In genomic region chr5:146231655-146231996, GRCm38 (mm10) we compare ENCODE assay signal across 8 mouse cellular contexts. TPM values are rescaled to one million over a fixed set of nuclear protein-coding genes. Genes with fewer than 3 reads are reported as not detected.
DNase-seq lines count a peak whose midpoint lies in the region; ATAC-seq and TF ChIP-seq lines count a peak whose summit lies in the region.

No protein-coding gene starts in this region.

- H3K4me2 ChIP-seq in heart, embryonic 14.5 days (ENCODE audit: low read length) = peak overlapping the region; percentile 93
- H3K4me2 ChIP-seq in midbrain, embryonic 12.5 days (replicated peaks) = peak overlapping the region; percentile 82
- H3K4me2 ChIP-seq in stomach, postnatal 0 days (replicated peaks; ENCODE audit: low read depth) = peak overlapping the region; percentile 88

- peak overlapping the region; percentile 89 for H3K4me3 ChIP-seq in gastrocnemius, adult 2 months
- peak overlapping the region; percentile 60 for H3K4me3 ChIP-seq in C2C12 (ENCODE audit: insufficient read depth, poor library complexity, severe bottlenecking)
- H3K4me3 ChIP-seq in heart, embryonic 14.5 days (ENCODE audit: control insufficient read depth in 1 of 2, insufficient read depth in 1 of 2, low read depth in 1 of 2, low read length in 2 of 2) = peak overlapping the region; percentile 77 to 79
- H3K4me3 ChIP-seq in limb, embryonic 10.5 days = peak overlapping the region; percentile 88
- H3K4me3 ChIP-seq in midbrain, embryonic 12.5 days = peak overlapping the region; percentile 95
- H3K4me3 ChIP-seq in stomach, postnatal 0 days (ENCODE audit: low read depth, low read length) = peak overlapping the region; percentile 79

- H3K27ac ChIP-seq in gastrocnemius, adult 2 months = peak overlapping the region; percentile 98
- peak overlapping the region; percentile 94 to 98 for H3K27ac ChIP-seq in heart, embryonic 14.5 days (replicated peaks in 1 of 2; ENCODE audit: control insufficient read depth in 1 of 2, insufficient read depth in 1 of 2, low read depth in 2 of 2, low read length in 2 of 2)
- H3K27ac ChIP-seq in limb, embryonic 10.5 days = peak overlapping the region; percentile 95
- peak overlapping the region; percentile 97 for H3K27ac ChIP-seq in midbrain, embryonic 12.5 days (replicated peaks)
- H3K27ac ChIP-seq in stomach, postnatal 0 days (replicated peaks) = peak overlapping the region; percentile 95

- 0% methylated on average over 19 of the region's 19 CpGs for WGBS in heart, embryonic 14.5 days
- WGBS in limb, embryonic 10.5 days = under 1% methylated on average over 19 of the region's 19 CpGs
- WGBS in midbrain, embryonic 12.5 days = under 1% methylated on average over 19 of the region's 19 CpGs
- WGBS in stomach, postnatal 0 days = under 1% methylated on average over 19 of the region's 19 CpGs

- no peak for TF ChIP-seq EP300 in stomach, postnatal 0 days (optimal IDR thresholded peaks at IDR 0.05)

- no peak for TF ChIP-seq CTCF in gastrocnemius, adult 2 months (IDR thresholded peaks at IDR 0.05)
- TF ChIP-seq CTCF in C2C12 (IDR thresholded peaks at IDR 0.05; ENCODE audit: control insufficient read depth, insufficient read depth, insufficient read length) = no peak
- no peak for TF ChIP-seq CTCF in stomach, postnatal 0 days (IDR thresholded peaks at IDR 0.05; ENCODE audit: low read depth)

- H3K79me2 ChIP-seq in C2C12 (ENCODE audit: control insufficient read depth, insufficient read depth) = peaks cover 56% of the 10 kb centered on the region

- peak; percentile 56 for DNase-seq in gastrocnemius, adult 2 months
- DNase-seq in gastrocnemius, adult 8-10 months (ENCODE audit: low spot score in 2 of 2) = no peak
- peak; percentile 43 to 44 for DNase-seq in cerebellum, postnatal 36 days
- peak; percentile 57 for DNase-seq in limb, embryonic 10.5 days (ENCODE audit: low spot score)
- no peak for DNase-seq in stomach, postnatal 0 days (ENCODE audit: low spot score)

- H3ac ChIP-seq in C2C12 (ENCODE audit: control insufficient read depth, insufficient read length, low read depth) = peak overlapping the region; percentile 68

- H3K36me3 ChIP-seq in C2C12 (ENCODE audit: control insufficient read depth, insufficient read depth) = peaks cover 5% of the 10 kb centered on the region
- no peaks in the 10 kb centered on the region for H3K36me3 ChIP-seq in heart, embryonic 14.5 days (ENCODE audit: control insufficient read depth, insufficient read depth, low read length)
- H3K36me3 ChIP-seq in limb, embryonic 10.5 days = 0 out of 2 replicates have a peak, but pooled peaks cover 4% of the 10 kb centered on the region
- no peaks in the 10 kb centered on the region for H3K36me3 ChIP-seq in midbrain, embryonic 12.5 days
- no peaks in the 10 kb centered on the region for H3K36me3 ChIP-seq in stomach, postnatal 0 days (ENCODE audit: control insufficient read depth, insufficient read depth, low read length)

- no peaks in the 10 kb centered on the region for H3K27me3 ChIP-seq in C2C12 (ENCODE audit: control insufficient read depth, insufficient read depth, insufficient read length)
- no peaks in the 10 kb centered on the region for H3K27me3 ChIP-seq in heart, embryonic 14.5 days (ENCODE audit: control insufficient read depth, insufficient read depth, low read length)
- H3K27me3 ChIP-seq in limb, embryonic 10.5 days (ENCODE audit: low read depth, poor library complexity, severe bottlenecking) = no peaks in the 10 kb centered on the region
- H3K27me3 ChIP-seq in midbrain, embryonic 12.5 days = no peaks in the 10 kb centered on the region
- H3K27me3 ChIP-seq in stomach, postnatal 0 days (ENCODE audit: control insufficient read depth, insufficient read depth, low read length) = no peaks in the 10 kb centered on the region

- H3K79me3 ChIP-seq in C2C12 (ENCODE audit: low read depth) = peaks cover 52% of the 10 kb centered on the region

- intact Hi-C loops in gastrocnemius, adult 2 months (cut with DNase I) = no loop called here

- peaks cover 0 to 14% of the 10 kb centered on the region in 2 experiments; a peak in 3 of 4 replicates for H3K4me1 ChIP-seq in heart, embryonic 14.5 days (ENCODE audit: control insufficient read depth in 2 of 2, insufficient read depth in 2 of 2, low read length in 2 of 2)
- peaks cover 10% of the 10 kb centered on the region for H3K4me1 ChIP-seq in limb, embryonic 10.5 days
- peaks cover 19% of the 10 kb centered on the region for H3K4me1 ChIP-seq in midbrain, embryonic 12.5 days
- H3K4me1 ChIP-seq in stomach, postnatal 0 days (replicated peaks; ENCODE audit: control insufficient read depth, insufficient read depth) = no peaks in the 10 kb centered on the region; the same call in 1 of the 2 replicates

- peak overlapping the region; percentile 89 for H3K9ac ChIP-seq in heart, embryonic 14.5 days (ENCODE audit: low read length)
- H3K9ac ChIP-seq in midbrain, embryonic 12.5 days (replicated peaks) = peak overlapping the region; percentile 97
- peak overlapping the region; percentile 88 for H3K9ac ChIP-seq in stomach, postnatal 0 days (ENCODE audit: low read length)

- H3K9me3 ChIP-seq in heart, embryonic 14.5 days (ENCODE audit: control insufficient read depth, low read length) = no peaks in the 10 kb centered on the region
- no peaks in the 10 kb centered on the region for H3K9me3 ChIP-seq in limb, embryonic 10.5 days (replicated peaks)
- no peaks in the 10 kb centered on the region for H3K9me3 ChIP-seq in midbrain, embryonic 12.5 days
- no peaks in the 10 kb centered on the region for H3K9me3 ChIP-seq in stomach, postnatal 0 days (ENCODE audit: control insufficient read depth, low read length)

- no peak for ATAC-seq in heart, embryonic 14.5 days (ENCODE audit: insufficient number of reproducible peaks, insufficient read depth, low FRiP score, low read depth)
- ATAC-seq in midbrain, embryonic 12.5 days (ENCODE audit: low FRiP score, low read depth) = 0 out of 2 replicates have a peak, but pooled peaks have one; percentile 10
- ATAC-seq in stomach, postnatal 0 days (ENCODE audit: low FRiP score, low TSS enrichment) = no peak

TF ChIP-seq in C2C12, 6 proteins besides CTCF, POLR2A, EP300 and RAD21:
- TF ChIP-seq FOSL1 (IDR thresholded peaks at IDR 0.05; ENCODE audit: insufficient read depth, low read length, poor library complexity, severe bottlenecking) = no peak
- TF ChIP-seq CEBPB (IDR thresholded peaks at IDR 0.05; ENCODE audit: low read depth) = no peak
- no peak for TF ChIP-seq USF1 (IDR thresholded peaks at IDR 0.05; ENCODE audit: low read depth)
- TF ChIP-seq MYOG (IDR thresholded peaks at IDR 0.05; ENCODE audit: control insufficient read depth, extremely low read depth, insufficient read length) = no peak
- TF ChIP-seq MYOD1 (IDR thresholded peaks at IDR 0.05; ENCODE audit: control insufficient read depth, insufficient read length, low read depth) = no peak

RNA-seq across cellular contexts. Expression of gene Cdk8, which starts 0.6 kb away (rescaled TPM):
- total RNA-seq in gastrocnemius, adult 2 months (2021) = 10 to 100 TPM; 16.8 to 17.6 TPM
- 10 to 100 TPM; 13.6 to 18.5 (median 16.0) TPM for total RNA-seq in gastrocnemius, adult 8-10 months (2022)
- 19.5 TPM for polyA plus RNA-seq in C2C12 (2012; fragmentation: generic; extraction: Trizol)
- 16.7 and 17.1 TPM in 2 replicates for polyA plus RNA-seq in heart, embryonic 14.5 days (2014; fragmentation: Nextera tagmentation; extraction: Ambion mirVana)
- 25.8 and 26.1 TPM in 2 replicates for polyA plus RNA-seq in limb, embryonic 10.5 days (2016; fragmentation: Nextera tagmentation; extraction: Ambion mirVana)
- 34.0 and 39.1 TPM in 2 replicates for polyA plus RNA-seq in midbrain, embryonic 12.5 days (2016; fragmentation: Nextera tagmentation; extraction: Ambion mirVana)
- polyA plus RNA-seq in stomach, postnatal 0 days (2015; fragmentation: Nextera tagmentation; extraction: Ambion mirVana) = 12.2 and 12.6 TPM in 2 replicates

RNA-seq across cellular contexts. Expression of gene Rnf6, which starts 10.3 kb away (rescaled TPM):
- 10 to 100 TPM; 40.9 to 41.5 TPM for total RNA-seq in gastrocnemius, adult 2 months (2021)
- 10 to 100 TPM; 40.3 to 46.6 (median 42.4) TPM for total RNA-seq in gastrocnemius, adult 8-10 months (2022)
- 14.7 TPM for polyA plus RNA-seq in C2C12 (2012; fragmentation: generic; extraction: Trizol)
- 39.0 and 39.4 TPM in 2 replicates for polyA plus RNA-seq in heart, embryonic 14.5 days (2014; fragmentation: Nextera tagmentation; extraction: Ambion mirVana)
- 23.4 and 29.1 TPM in 2 replicates for polyA plus RNA-seq in limb, embryonic 10.5 days (2016; fragmentation: Nextera tagmentation; extraction: Ambion mirVana)
- 25.5 and 28.6 TPM in 2 replicates for polyA plus RNA-seq in midbrain, embryonic 12.5 days (2016; fragmentation: Nextera tagmentation; extraction: Ambion mirVana)
- 35.9 and 38.3 TPM in 2 replicates for polyA plus RNA-seq in stomach, postnatal 0 days (2015; fragmentation: Nextera tagmentation; extraction: Ambion mirVana)

RNA-seq across cellular contexts. Expression of gene 1700001J03Rik, which starts 46.5 kb away (rescaled TPM):
- 1 to 10 TPM in 1 of 2 experiments, under 1 TPM in 1; 0.79 to 1.4 TPM for total RNA-seq in gastrocnemius, adult 2 months (2021)
- total RNA-seq in gastrocnemius, adult 8-10 months (2022) = 1 to 10 TPM in 2 of 4 experiments, under 1 TPM in 2; 0.54 to 1.6 (median 1.0) TPM
- not detected for polyA plus RNA-seq in C2C12 (2012; fragmentation: generic; extraction: Trizol)
- polyA plus RNA-seq in heart, embryonic 14.5 days (2014; fragmentation: Nextera tagmentation; extraction: Ambion mirVana) = not detected in 2 replicates
- polyA plus RNA-seq in limb, embryonic 10.5 days (2016; fragmentation: Nextera tagmentation; extraction: Ambion mirVana) = not detected in 2 replicates
- not detected in 2 replicates for polyA plus RNA-seq in midbrain, embryonic 12.5 days (2016; fragmentation: Nextera tagmentation; extraction: Ambion mirVana)
- not detected in 2 replicates for polyA plus RNA-seq in stomach, postnatal 0 days (2015; fragmentation: Nextera tagmentation; extraction: Ambion mirVana)

Comparison
In these comparisons a context has a peak if more than half of its experiments do, and no peak if none do; other contexts are left out.
1. DNase-seq: peak in gastrocnemius, adult 2 months (single experiment), cerebellum, postnatal 36 days (2 of 2) and limb, embryonic 10.5 days (single experiment); none in gastrocnemius, adult 8-10 months (0 of 2) and stomach, postnatal 0 days (single experiment).
2. Peak in every context shown above with its lines, with median percentiles within 50 percentile points of each other: H3K27ac ChIP-seq, H3K4me3 ChIP-seq, H3K4me2 ChIP-seq and H3K9ac ChIP-seq.